Mouse (Mus musculus) limb, embryonic 11.5 days (tissue): ENCODE data around the gene Ankmy2. TPM values are rescaled to one million over a fixed set of nuclear protein-coding genes. Genes with fewer than 3 reads are reported as not detected.

ENCODE experiments used
- ATAC-seq: fragments of 200-750 bp; cut with Nextera tagmentation; 2 replicates; pipeline ENCODE4 v1.8.0; 2017; ENCODE audit warnings: low read depth; ENCODE audit not compliant: insufficient number of reproducible peaks, low FRiP score, low TSS enrichment
- DNase-seq: peaks from one replicate; pipeline ENCODE4 v3.0.0-alpha.2; 2015; ENCODE audit warnings: low spot score
- H3K27ac ChIP-seq: fragments of 300-500 bp; sonication (generic); replicated peaks from 2 replicates; pipeline ENCODE4 v1.5.1; 2014; ENCODE audit warnings: low read depth, mild to moderate bottlenecking, low read length
- H3K27me3 ChIP-seq: fragments of 300-500 bp; sonication (generic); 2 replicates; pipeline ENCODE4 v1.6.1; 2014; ENCODE audit warnings: mild to moderate bottlenecking, low read length, mixed read lengths; ENCODE audit not compliant: control insufficient read depth, insufficient read depth
- H3K36me3 ChIP-seq: fragments of 300-500 bp; sonication (generic); 2 replicates; pipeline ENCODE4 v1.6.1; 2014; ENCODE audit warnings: mild to moderate bottlenecking, low read length, moderate library complexity, mixed read lengths; ENCODE audit not compliant: control insufficient read depth, insufficient read depth
- H3K4me1 ChIP-seq: fragments of 300-500 bp; sonication (generic); 2 replicates; pipeline ENCODE4 v1.6.1; 2014; ENCODE audit warnings: low read length, mixed read lengths; ENCODE audit not compliant: control insufficient read depth, insufficient read depth
- H3K4me2 ChIP-seq: fragments of 300-500 bp; sonication (generic); 2 replicates; pipeline ENCODE4 v1.6.1; 2014; ENCODE audit warnings: low read depth, mild to moderate bottlenecking, moderate library complexity; ENCODE audit not compliant: severe bottlenecking
- H3K4me3 ChIP-seq: fragments of 300-500 bp; sonication (generic); 2 replicates; pipeline ENCODE4 v1.5.1; 2014; ENCODE audit warnings: low read depth, low read length
- H3K9ac ChIP-seq: fragments of 300-500 bp; sonication (generic); 2 replicates; pipeline ENCODE4 v1.6.1; 2014; ENCODE audit warnings: mild to moderate bottlenecking, low read length
- H3K9me3 ChIP-seq: fragments of 300-500 bp; sonication (generic); 2 replicates; pipeline ENCODE4 v1.6.1; 2016; ENCODE audit warnings: low read length; ENCODE audit not compliant: control insufficient read depth
- WGBS: fragments of 180-500 bp; shearing (Covaris S2); extraction: QIAGEN DNeasy Blood & Tissue Kit; methylation state at CpG from one replicate; pipeline ENCODE4 v1.1.7; 2014; 5-methylcytosine and 5-hydroxymethylcytosine counted together
- polyA plus RNA-seq: library from polyadenylated mRNA; unstranded; fragments of >200 nt; fragmentation: Nextera tagmentation; extraction: Ambion mirVana; gene quantifications from 2 replicates; pipeline ENCODE4 v1.2.1, GENCODE M21; 2014

Gene Ankmy2
- polyA plus RNA-seq, 1 experiment from 2014 or later: 28.5 TPM

DNA sequence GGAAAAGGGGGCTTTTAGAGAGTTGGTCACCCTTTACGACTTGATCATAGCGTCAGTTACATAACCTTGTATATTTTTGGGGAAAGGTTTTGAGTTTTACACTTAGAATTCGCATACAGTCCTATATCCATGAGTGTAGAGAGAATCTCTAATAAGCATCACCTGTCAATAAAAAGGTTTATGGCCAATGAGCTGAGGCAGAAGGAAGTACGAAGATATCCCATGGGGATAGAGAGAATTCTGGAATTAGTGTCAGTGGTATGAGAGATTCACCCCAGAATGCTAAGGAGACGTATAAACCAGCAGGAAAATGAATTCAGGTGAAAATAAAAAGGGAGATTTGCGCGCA, 50.9 kb downstream of the Ankmy2 start:
- H3K27me3 ChIP-seq: no peaks in the 10 kb centered on the region
- H3K27ac ChIP-seq: no peak overlapping the region
- H3K9me3 ChIP-seq: no peaks in the 10 kb centered on the region
- DNase-seq (no peak), ATAC-seq (no peak)
- 83% methylated on average over 7 of the region's 7 CpGs for WGBS
- H3K4me1 ChIP-seq: 0 out of 2 replicates have a peak, but pooled peaks cover 3% of the 10 kb centered on the region
- no peak overlapping the region for H3K4me3 ChIP-seq
- H3K36me3 ChIP-seq: no peaks in the 10 kb centered on the region
- H3K4me2 ChIP-seq: no peak overlapping the region
- no peak overlapping the region for H3K9ac ChIP-seq

DNA sequence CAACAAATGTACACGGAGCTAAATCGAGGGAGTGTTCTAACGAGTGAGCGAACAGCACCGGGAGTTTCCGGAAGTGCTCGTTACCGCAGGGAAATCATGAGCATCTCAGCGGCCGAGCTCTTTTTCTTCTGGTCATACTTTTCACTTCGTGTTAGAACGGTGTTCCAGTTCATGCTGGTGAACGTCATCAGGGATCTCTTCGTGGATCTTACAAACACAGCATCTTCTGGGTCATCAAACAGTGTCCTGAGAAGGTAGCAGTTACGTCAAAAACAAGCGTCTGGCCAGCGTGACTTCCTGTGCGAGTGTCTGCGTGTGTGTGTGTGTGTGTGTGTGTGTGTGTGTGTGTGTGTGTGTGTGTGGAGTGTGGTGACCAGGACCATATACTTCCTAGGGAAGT, 51.5 kb downstream of the Ankmy2 start:
- no peak overlapping the region for H3K9ac ChIP-seq
- peak; percentile 28 for DNase-seq
- no peaks in the 10 kb centered on the region for H3K36me3 ChIP-seq
- H3K4me3 ChIP-seq: no peak overlapping the region
- H3K27ac ChIP-seq: no peak overlapping the region
- no peaks in the 10 kb centered on the region for H3K9me3 ChIP-seq
- 62% methylated on average over 19 of the region's 19 CpGs for WGBS
- H3K27me3 ChIP-seq: no peaks in the 10 kb centered on the region
- 0 out of 2 replicates have a peak, but pooled peaks cover 3% of the 10 kb centered on the region for H3K4me1 ChIP-seq
- H3K4me2 ChIP-seq: no peak overlapping the region
- no peak for ATAC-seq

DNA sequence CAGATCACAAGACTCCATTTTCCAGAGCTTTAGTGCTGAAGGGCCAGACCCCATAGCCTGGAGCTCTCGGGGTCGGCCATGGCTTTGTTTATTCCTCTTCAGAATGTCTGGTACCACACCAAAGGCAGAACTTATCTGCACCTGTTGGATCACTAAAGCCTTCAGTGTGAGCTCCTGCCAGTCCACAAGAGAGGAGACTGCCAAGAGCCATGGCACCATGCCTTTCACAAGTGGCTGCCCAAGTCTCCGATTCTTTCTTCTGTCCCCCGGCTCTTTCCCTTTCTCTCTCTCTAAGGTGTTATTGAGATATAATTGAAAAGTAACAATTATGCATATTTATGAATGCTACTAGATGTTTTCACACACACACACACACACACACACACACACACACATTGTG, 53.2 kb downstream of the Ankmy2 start:
- H3K4me1 ChIP-seq: 0 out of 2 replicates have a peak, but pooled peaks cover 3% of the 10 kb centered on the region
- H3K4me3 ChIP-seq: no peak overlapping the region
- no peaks in the 10 kb centered on the region for H3K27me3 ChIP-seq
- no peaks in the 10 kb centered on the region for H3K9me3 ChIP-seq
- 72% methylated on average over 4 of the region's 4 CpGs for WGBS
- no peak overlapping the region for H3K9ac ChIP-seq
- ATAC-seq: no peak
- H3K4me2 ChIP-seq: no peak overlapping the region
- no peak overlapping the region for H3K27ac ChIP-seq
- H3K36me3 ChIP-seq: no peaks in the 10 kb centered on the region
- no peak for DNase-seq

DNA sequence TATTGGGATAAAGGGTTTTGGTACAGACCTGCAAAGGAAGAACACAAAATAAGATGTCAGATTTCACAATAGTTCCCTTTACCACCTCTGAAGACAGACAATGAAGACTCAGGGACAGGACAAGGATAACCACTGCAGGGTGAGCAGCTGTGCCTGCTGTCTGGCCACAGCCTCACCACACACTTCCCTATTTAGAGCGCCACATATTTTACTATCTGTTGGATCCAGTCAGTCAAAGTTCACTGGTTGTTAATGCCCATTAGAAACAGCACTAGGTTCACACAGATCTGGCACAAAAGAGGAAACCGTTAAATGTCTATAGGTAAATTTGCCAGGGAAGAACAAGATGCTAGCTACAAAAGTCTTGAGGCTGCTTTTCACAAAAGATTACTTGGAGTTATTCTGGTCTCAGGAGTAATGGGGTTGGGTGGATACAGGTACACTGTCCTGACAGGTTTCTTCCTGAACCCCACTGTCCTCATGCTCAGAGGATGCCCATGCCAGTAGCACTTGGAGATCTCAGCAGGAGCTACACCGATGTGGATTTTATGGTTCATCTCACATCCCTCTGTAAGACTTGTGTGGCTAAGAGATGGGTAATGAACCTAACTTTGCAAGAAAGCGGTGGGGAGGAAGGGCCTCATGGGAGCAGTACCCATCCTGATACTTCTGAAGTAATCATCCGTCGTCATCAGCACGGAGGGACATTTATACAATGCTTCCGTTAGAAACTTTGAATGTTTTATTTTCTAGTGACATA, 57.7 kb downstream of the Ankmy2 start:
- Histone ChIP-seq H3K4me3 (no peak overlapping the region), H3K9ac (no peak overlapping the region), H3K27ac (no peak overlapping the region), H3K9me3 (no peaks in the 10 kb centered on the region), H3K27me3 (no peaks in the 10 kb centered on the region), H3K36me3 (no peaks in the 10 kb centered on the region), H3K4me1 (no peaks in the 10 kb centered on the region), H3K4me2 (no peak overlapping the region)
- DNase-seq (no peak), ATAC-seq (no peak)
- 50% methylated on average over 8 of the region's 8 CpGs for WGBS

DNA sequence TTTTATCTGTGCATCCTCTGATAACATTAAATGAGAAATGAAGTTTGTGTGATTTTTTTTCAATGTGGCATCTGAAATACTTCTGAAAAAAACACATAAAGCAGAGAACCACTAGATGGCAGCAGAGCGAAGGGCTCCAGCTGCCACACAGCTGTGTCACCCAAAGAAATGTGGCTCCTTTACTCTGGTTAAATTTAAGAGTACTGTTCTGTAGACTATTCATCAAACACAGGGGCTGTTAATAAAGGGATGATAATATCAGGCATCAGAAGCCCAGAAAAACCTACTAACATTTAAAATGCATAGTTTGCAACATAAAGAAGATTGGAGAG, 58.2 kb downstream of the Ankmy2 start:
- no peaks in the 10 kb centered on the region for H3K4me1 ChIP-seq
- no peak overlapping the region for H3K9ac ChIP-seq
- no peak for ATAC-seq
- no peak overlapping the region for H3K27ac ChIP-seq
- no peaks in the 10 kb centered on the region for H3K36me3 ChIP-seq
- no peak overlapping the region for H3K4me2 ChIP-seq
- no peak overlapping the region for H3K4me3 ChIP-seq
- H3K27me3 ChIP-seq: no peaks in the 10 kb centered on the region
- H3K9me3 ChIP-seq: no peaks in the 10 kb centered on the region
- WGBS: 3% methylated on average over 1 of the region's 1 CpGs
- DNase-seq: peak; percentile 71

DNA sequence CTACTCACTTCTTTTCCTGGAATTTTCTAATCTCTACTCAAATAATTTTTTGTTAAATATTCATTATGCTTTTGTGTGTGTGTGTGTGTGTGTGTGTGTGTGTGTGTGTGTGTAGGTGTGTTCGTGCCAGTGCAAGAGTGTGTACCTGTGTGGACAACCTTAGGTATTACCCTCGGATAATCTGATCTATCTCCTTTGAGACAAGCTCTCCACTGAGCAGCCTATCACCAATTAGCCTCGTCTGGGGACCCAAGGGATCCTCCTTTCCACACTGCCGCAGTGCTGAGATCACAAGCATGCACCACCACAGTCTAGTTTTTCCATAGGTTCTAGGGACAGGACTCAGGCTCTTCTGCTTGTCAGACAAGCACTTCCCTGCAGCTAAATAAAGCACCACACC, 59.3 kb downstream of the Ankmy2 start:
- ATAC-seq (no peak), DNase-seq (no peak)
- 74% methylated on average over 4 of the region's 4 CpGs for WGBS
- Histone ChIP-seq H3K4me3 (no peak overlapping the region), H3K4me1 (no peaks in the 10 kb centered on the region), H3K4me2 (no peak overlapping the region), H3K27ac (no peak overlapping the region), H3K27me3 (no peaks in the 10 kb centered on the region), H3K36me3 (no peaks in the 10 kb centered on the region), H3K9me3 (no peaks in the 10 kb centered on the region), H3K9ac (no peak overlapping the region)

DNA sequence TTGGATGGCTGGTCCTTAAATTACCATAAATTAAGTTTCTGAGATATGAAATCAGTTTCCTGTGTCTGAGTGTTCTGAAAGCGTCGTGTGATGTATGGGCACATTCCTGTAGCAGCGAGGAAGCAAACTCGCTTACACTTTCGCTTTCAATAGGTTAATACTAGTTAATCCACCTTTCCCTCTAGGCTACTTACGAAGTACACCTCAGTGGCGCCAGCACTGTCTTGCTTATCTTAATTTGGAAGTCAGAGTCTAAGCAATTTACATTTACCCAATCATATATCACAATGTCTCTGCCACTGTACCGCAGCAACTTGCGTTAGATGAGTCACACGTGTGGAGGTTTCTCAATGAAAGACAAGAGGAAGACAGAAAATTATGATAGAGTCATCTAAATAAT, 60.0 kb downstream of the Ankmy2 start:
- H3K9me3 ChIP-seq: no peaks in the 10 kb centered on the region
- H3K9ac ChIP-seq: no peak overlapping the region
- H3K4me3 ChIP-seq: no peak overlapping the region
- no peak overlapping the region for H3K4me2 ChIP-seq
- no peaks in the 10 kb centered on the region for H3K4me1 ChIP-seq
- DNase-seq (no peak), ATAC-seq (no peak)
- 76% methylated on average over 10 of the region's 10 CpGs for WGBS
- H3K27me3 ChIP-seq: no peaks in the 10 kb centered on the region
- H3K36me3 ChIP-seq: no peaks in the 10 kb centered on the region
- H3K27ac ChIP-seq: no peak overlapping the region

DNA sequence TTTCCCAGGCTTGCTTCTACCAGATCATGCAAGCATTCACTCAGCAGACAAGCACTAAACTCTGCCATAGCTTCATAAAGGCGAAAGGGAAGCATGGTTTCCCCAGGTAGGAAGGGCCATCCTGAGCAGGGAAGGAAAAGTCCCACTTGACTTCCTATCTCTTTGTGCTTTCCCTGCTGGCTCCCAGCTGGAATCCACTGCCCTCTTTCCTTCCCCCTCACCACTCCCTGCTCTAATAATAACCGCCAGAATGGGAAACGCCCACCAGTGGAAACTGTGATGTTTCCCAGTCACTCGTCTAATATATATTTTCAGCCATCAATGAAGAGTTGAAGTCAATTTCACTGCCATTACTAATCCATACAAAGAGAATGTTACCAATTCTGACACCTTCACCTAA, 67.5 kb downstream of the Ankmy2 start:
- H3K36me3 ChIP-seq: no peaks in the 10 kb centered on the region
- H3K4me2 ChIP-seq: no peak overlapping the region
- ATAC-seq (no peak), DNase-seq (no peak)
- H3K4me3 ChIP-seq: no peak overlapping the region
- no peaks in the 10 kb centered on the region for H3K4me1 ChIP-seq
- H3K27ac ChIP-seq: no peak overlapping the region
- no peaks in the 10 kb centered on the region for H3K27me3 ChIP-seq
- no peaks in the 10 kb centered on the region for H3K9me3 ChIP-seq
- no peak overlapping the region for H3K9ac ChIP-seq
- 78% methylated on average over 4 of the region's 4 CpGs for whole genome bisulfite sequencing

DNA sequence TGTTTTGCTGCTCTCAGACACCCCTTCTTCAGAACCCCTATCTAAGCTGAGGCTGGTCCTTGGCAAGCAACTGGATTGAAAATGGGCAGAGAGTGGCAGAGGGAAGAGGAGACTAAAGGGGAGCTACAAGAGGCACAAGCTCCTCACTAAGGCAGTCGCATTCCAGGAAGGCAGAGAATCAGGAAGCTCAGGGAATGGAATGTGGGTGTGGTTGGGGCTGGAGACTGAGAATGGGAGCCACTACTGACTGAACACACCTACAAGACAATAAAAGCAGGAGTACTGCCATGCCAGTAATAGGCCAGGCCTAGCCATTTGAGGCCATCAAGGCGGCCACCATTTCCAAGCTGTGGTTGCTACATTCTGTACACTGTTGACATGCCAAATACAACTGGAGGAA, 74.5 kb downstream of the Ankmy2 start:
- Histone ChIP-seq H3K9ac (no peak overlapping the region), H3K27me3 (no peaks in the 10 kb centered on the region), H3K27ac (no peak overlapping the region), H3K9me3 (no peaks in the 10 kb centered on the region), H3K36me3 (no peaks in the 10 kb centered on the region), H3K4me2 (no peak overlapping the region), H3K4me1 (no peaks in the 10 kb centered on the region), H3K4me3 (no peak overlapping the region)
- DNase-seq (no peak), ATAC-seq (no peak)
- WGBS: 84% methylated on average over 2 of the region's 2 CpGs
